Mouse (Mus musculus) embryonic facial prominence, embryonic 15.5 days (tissue): ENCODE data around the gene Gm20388. TPM values are rescaled to one million over a fixed set of nuclear protein-coding genes. Genes with fewer than 3 reads are reported as not detected.

ENCODE experiments used
- ATAC-seq: fragments of 200-750 bp; cut with Nextera tagmentation; 2 replicates; pipeline ENCODE4 v1.8.0; 2017; ENCODE audit warnings: low read depth, moderate TSS enrichment; ENCODE audit not compliant: insufficient number of reproducible peaks, low FRiP score, low TSS enrichment
- H3K27ac ChIP-seq: fragments of 300-500 bp; sonication (generic); replicated peaks from 2 replicates; pipeline ENCODE4 v1.5.1; 2015; ENCODE audit warnings: mild to moderate bottlenecking, inconsistent platforms
- H3K27me3 ChIP-seq: fragments of 300-500 bp; sonication (generic); 2 replicates; pipeline ENCODE4 v1.6.1; 2015; ENCODE audit warnings: inconsistent platforms
- H3K36me3 ChIP-seq: fragments of 300-500 bp; sonication (generic); 2 replicates; pipeline ENCODE4 v1.6.1; 2015; ENCODE audit warnings: mild to moderate bottlenecking, inconsistent platforms
- H3K4me1 ChIP-seq: fragments of 300-500 bp; sonication (generic); 2 replicates; pipeline ENCODE4 v1.6.1; 2015; ENCODE audit warnings: inconsistent platforms
- H3K4me2 ChIP-seq: fragments of 300-500 bp; sonication (generic); replicated peaks from 2 replicates; pipeline ENCODE4 v1.6.1; 2015; ENCODE audit warnings: mild to moderate bottlenecking, inconsistent platforms
- H3K4me3 ChIP-seq: fragments of 300-500 bp; sonication (generic); replicated peaks from 2 replicates; pipeline ENCODE4 v1.5.1; 2015; ENCODE audit warnings: mild to moderate bottlenecking, inconsistent platforms
- H3K9ac ChIP-seq: fragments of 300-500 bp; sonication (generic); 2 replicates; pipeline ENCODE4 v1.6.1; 2015; ENCODE audit warnings: inconsistent platforms
- H3K9me3 ChIP-seq: fragments of 300-500 bp; sonication (generic); replicated peaks from 2 replicates; pipeline ENCODE4 v1.6.1; 2016; ENCODE audit warnings: inconsistent platforms
- WGBS: fragments of 180-500 bp; shearing (Covaris S2); methylation state at CpG from one replicate; pipeline ENCODE4 v1.1.7; 2015; 5-methylcytosine and 5-hydroxymethylcytosine counted together
- polyA plus RNA-seq: library from polyadenylated mRNA; unstranded; fragments of >200 nt; fragmentation: Nextera tagmentation; extraction: Ambion mirVana; gene quantifications from 2 replicates; pipeline ENCODE4 v1.2.1, GENCODE M21; 2015

The Gm20388 gene
- polyA plus RNA-seq, 1 experiment from 2014 or later = 8.0 TPM

GRCm38 (mm10) chr8:123857361-123857760, 3946.7 kb downstream of the Gm20388 start:
- H3K27ac ChIP-seq = no peak overlapping the region
- no peaks in the 10 kb centered on the region for H3K9me3 ChIP-seq
- H3K4me2 ChIP-seq = no peak overlapping the region
- 71% methylated on average over 3 of the region's 3 CpGs for WGBS
- H3K9ac ChIP-seq = no peak overlapping the region
- no peak for ATAC-seq
- H3K27me3 ChIP-seq = peaks cover 15% of the 10 kb centered on the region; the same call in 1 of the 2 replicates
- H3K4me1 ChIP-seq = peaks cover 13% of the 10 kb centered on the region
- H3K4me3 ChIP-seq = no peak overlapping the region
- no peaks in the 10 kb centered on the region for H3K36me3 ChIP-seq

- H3K9ac ChIP-seq = peak overlapping the region; percentile 65
- H3K4me2 ChIP-seq = peak overlapping the region; percentile 94
- H3K27me3 ChIP-seq = peaks cover 19% of the 10 kb centered on the region; the same call in 1 of the 2 replicates
- no peaks in the 10 kb centered on the region for H3K36me3 ChIP-seq
- H3K9me3 ChIP-seq = no peaks in the 10 kb centered on the region
- H3K4me1 ChIP-seq = peaks cover 13% of the 10 kb centered on the region
- H3K4me3 ChIP-seq = peak overlapping the region; percentile 64
- WGBS = 2% methylated on average over 17 of the region's 17 CpGs
- H3K27ac ChIP-seq = no peak overlapping the region
- ATAC-seq = no peak
These were observed 3947.9 kb downstream of the Gm20388 start for GRCm38 (mm10) chr8:123858574-123858940.

DNA sequence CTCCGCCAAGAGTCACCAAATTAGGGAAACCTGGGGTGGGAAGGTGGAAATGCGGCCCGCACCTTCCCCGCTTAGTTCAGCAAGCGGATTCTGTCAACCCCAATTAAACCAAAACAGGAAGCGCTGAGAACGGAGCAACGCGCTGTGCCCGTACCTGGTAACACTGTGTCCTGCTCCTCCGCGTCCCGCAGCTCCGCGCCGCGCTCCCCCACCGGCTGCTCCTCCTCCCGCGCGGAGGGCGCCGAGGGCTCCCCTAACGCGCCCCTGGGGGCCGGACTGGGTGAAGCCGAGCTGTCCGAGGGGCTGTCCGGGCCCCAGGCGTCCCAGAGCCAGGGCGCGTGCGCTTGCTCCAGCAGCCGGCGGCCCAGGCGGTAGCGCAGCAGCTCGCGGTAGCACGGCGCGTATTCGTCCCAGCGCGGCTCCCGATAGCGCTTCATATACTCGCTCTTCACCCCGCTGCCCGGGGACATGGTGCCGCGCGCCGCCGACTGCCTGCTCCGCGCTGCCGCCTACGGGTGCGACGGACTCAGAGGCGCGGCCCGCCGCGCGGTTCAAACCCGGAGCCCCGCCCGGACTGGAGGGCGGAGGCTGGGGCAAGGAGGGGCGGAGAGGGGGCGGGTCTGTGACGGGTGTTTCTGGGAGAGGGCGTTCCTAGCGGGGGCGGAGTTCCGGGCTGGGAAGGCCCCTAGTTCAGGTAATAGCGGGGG, 3948.5 kb downstream of the Gm20388 start:
- Histone ChIP-seq H3K4me1 (peaks cover 13% of the 10 kb centered on the region), H3K4me2 (peak overlapping the region; percentile 94), H3K27ac (peak overlapping the region; percentile 66; the same call in 1 of the 2 replicates), H3K27me3 (peaks cover 19% of the 10 kb centered on the region; the same call in 1 of the 2 replicates), H3K4me3 (peak overlapping the region; percentile 64), H3K36me3 (no peaks in the 10 kb centered on the region), H3K9me3 (no peaks in the 10 kb centered on the region), H3K9ac (peak overlapping the region; percentile 65)
- peak; percentile 96 for ATAC-seq
- under 1% methylated on average over 73 of the region's 79 CpGs for WGBS

- under 1% methylated on average over 48 of the region's 48 CpGs for WGBS
- Histone ChIP-seq H3K4me2 (peak within 1 kb of the TSS; percentile 94), H3K9me3 (no peaks in the 10 kb centered on the region), H3K9ac (peak within 1 kb of the TSS; percentile 65), H3K27me3 (peaks cover 19% of the 10 kb centered on the region; the same call in 1 of the 2 replicates), H3K27ac (peak within 1 kb of the TSS; percentile 66), H3K4me3 (peak within 1 kb of the TSS; percentile 64), H3K4me1 (peaks cover 13% of the 10 kb centered on the region), H3K36me3 (no peaks in the 10 kb centered on the region)
- ATAC-seq = peak; percentile 39
These were observed 3949.1 kb downstream of the Gm20388 start, which contains the start of gene Ccsap for GRCm38 (mm10) chr8:123859648-123860259. Gene Ccsap (minus strand): TSS chr8:123860209.

DNA sequence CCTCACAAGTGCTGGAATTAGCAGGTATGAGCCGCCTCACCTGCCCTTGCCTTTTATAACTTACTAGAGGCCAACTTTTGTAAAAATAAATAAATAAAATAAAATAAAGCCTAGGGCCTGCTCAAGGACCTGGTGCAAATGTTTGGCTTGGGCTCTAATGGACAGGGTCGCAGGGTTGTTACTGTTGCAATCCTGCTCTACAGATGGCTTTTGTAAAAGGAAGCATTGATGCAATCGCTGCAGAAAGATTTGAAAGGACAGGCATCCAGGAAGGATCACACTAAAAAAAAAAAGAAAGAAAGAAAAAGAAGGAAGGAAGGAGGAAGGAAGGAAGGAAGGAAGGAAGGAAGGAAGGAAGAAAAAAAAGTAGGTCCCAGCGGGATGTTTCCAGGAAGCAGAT, 3949.7 kb downstream of the Gm20388 start:
- WGBS = 65% methylated on average over 4 of the region's 4 CpGs
- no peaks in the 10 kb centered on the region for H3K9me3 ChIP-seq
- peak overlapping the region; percentile 64 for H3K4me3 ChIP-seq
- peaks cover 19% of the 10 kb centered on the region; the same call in 1 of the 2 replicates for H3K27me3 ChIP-seq
- no peak for ATAC-seq
- H3K27ac ChIP-seq = no peak overlapping the region
- H3K9ac ChIP-seq = no peak overlapping the region
- peak overlapping the region; percentile 94 for H3K4me2 ChIP-seq
- H3K4me1 ChIP-seq = peaks cover 13% of the 10 kb centered on the region
- H3K36me3 ChIP-seq = no peaks in the 10 kb centered on the region

- Histone ChIP-seq H3K9me3 (no peaks in the 10 kb centered on the region), H3K4me3 (no peak overlapping the region), H3K4me2 (no peak overlapping the region), H3K4me1 (no peaks in the 10 kb centered on the region), H3K36me3 (no peaks in the 10 kb centered on the region), H3K27me3 (peaks cover 13% of the 10 kb centered on the region; the same call in 1 of the 2 replicates), H3K9ac (no peak overlapping the region), H3K27ac (no peak overlapping the region)
- no peak for ATAC-seq
- 75% methylated on average over 7 of the region's 7 CpGs for WGBS
These were observed 3955.1 kb downstream of the Gm20388 start for GRCm38 (mm10) chr8:123865786-123866185.

DNA sequence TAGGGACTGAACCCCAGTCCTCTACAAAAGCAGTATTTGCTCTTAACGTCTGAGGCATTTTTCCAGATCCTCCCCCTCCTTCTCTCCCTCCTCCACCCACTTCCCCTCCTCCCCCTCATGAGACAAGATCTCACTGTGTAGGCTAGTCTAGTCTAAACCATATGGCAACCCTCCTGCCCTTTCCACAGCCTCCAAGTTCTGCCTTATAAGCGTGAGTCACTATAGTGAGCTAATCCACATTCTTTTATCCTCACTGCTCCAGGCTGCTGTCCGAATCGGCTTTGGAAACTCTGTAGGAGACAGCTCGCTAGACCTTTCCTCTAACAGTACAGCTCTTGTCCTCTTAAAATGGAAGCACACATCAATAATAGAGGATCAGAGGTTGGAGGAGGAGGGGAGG, 3956.3 kb downstream of the Gm20388 start:
- ATAC-seq = no peak
- Histone ChIP-seq H3K27ac (no peak overlapping the region), H3K4me1 (no peaks in the 10 kb centered on the region), H3K36me3 (no peaks in the 10 kb centered on the region), H3K4me3 (no peak overlapping the region), H3K4me2 (no peak overlapping the region), H3K27me3 (peaks cover 5% of the 10 kb centered on the region; the same call in 1 of the 2 replicates), H3K9me3 (no peaks in the 10 kb centered on the region), H3K9ac (no peak overlapping the region)
- 12% methylated on average over 5 of the region's 5 CpGs for WGBS

DNA sequence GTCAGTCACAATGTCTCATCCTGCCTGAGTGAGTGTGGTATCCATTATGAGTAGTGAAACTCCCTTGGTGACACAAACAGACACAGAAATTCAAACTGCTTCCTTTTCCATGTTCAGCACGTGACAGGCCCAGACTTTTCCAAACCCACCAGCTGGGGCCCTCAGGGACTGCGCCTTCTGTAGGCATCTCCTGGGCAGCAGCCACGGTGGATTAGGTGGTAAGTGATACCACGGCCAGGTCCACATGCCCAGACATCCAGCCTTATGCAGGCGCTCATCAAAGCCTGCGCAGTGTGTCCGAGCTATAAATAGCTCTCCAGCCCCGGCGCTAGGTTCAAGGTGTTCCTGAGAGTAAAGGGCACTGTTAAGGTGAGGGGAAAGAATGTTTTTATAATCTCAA, 3961.4 kb downstream of the Gm20388 start:
- no peak overlapping the region for H3K9ac ChIP-seq
- H3K4me2 ChIP-seq = no peak overlapping the region
- no peaks in the 10 kb centered on the region for H3K4me1 ChIP-seq
- H3K9me3 ChIP-seq = no peaks in the 10 kb centered on the region
- ATAC-seq = no peak
- no peaks in the 10 kb centered on the region for H3K36me3 ChIP-seq
- H3K27me3 ChIP-seq = no peaks in the 10 kb centered on the region
- 40% methylated on average over 9 of the region's 9 CpGs for WGBS
- no peak overlapping the region for H3K27ac ChIP-seq
- no peak overlapping the region for H3K4me3 ChIP-seq

- no peaks in the 10 kb centered on the region for H3K36me3 ChIP-seq
- no peak for ATAC-seq
- no peaks in the 10 kb centered on the region for H3K27me3 ChIP-seq
- WGBS = 72% methylated on average over 6 of the region's 6 CpGs
- H3K4me2 ChIP-seq = no peak overlapping the region
- no peaks in the 10 kb centered on the region for H3K4me1 ChIP-seq
- no peak overlapping the region for H3K9ac ChIP-seq
- no peak overlapping the region for H3K4me3 ChIP-seq
- H3K27ac ChIP-seq = no peak overlapping the region
- no peaks in the 10 kb centered on the region for H3K9me3 ChIP-seq
These were observed 3962.7 kb downstream of the Gm20388 start for GRCm38 (mm10) chr8:123873364-123873763.

DNA sequence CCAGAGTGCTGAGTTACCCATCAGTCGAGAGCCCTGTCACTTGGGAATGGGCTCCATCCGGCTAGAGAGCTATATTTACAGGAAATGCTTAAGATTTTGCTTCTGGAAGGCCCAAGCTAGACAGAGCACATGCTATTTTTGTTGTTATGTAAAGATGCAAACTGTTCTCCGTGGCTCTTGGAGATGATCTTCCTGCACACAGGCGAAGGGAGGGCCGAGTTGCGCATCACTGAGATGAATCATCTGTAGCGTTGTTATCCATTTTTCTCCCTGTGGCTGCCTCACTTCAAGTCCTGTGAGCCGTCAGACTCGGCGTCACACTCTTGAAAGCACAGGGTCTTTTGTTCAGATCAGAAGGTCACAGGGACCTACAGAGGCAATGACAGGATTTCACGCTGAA, 3963.7 kb downstream of the Gm20388 start:
- no peak overlapping the region for H3K9ac ChIP-seq
- no peaks in the 10 kb centered on the region; the same call in 1 of the 2 replicates for H3K27me3 ChIP-seq
- no peaks in the 10 kb centered on the region for H3K9me3 ChIP-seq
- no peaks in the 10 kb centered on the region for H3K36me3 ChIP-seq
- WGBS = 79% methylated on average over 11 of the region's 11 CpGs
- no peaks in the 10 kb centered on the region for H3K4me1 ChIP-seq
- no peak overlapping the region for H3K4me2 ChIP-seq
- no peak for ATAC-seq
- H3K27ac ChIP-seq = no peak overlapping the region
- H3K4me3 ChIP-seq = no peak overlapping the region

DNA sequence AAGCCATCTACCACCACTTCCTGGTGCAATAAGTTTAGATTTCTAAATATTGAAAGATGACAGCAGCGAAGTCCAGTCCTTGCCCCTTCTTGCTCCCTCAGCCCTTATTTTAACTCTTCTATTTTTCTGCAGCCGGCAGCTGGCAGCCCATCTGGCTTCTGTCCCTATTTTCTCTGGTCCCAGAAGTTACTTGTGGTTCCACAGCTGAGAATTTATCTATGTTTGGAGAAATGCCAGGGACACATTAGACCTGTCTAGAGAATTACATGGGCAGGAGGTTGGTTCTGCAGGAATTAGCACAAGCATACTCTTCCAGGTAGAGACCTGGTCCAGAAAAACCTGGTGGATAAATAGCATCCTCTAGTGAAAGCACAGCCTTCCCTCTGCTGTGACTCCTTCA, 3967.2 kb downstream of the Gm20388 start:
- Histone ChIP-seq H3K27ac (no peak overlapping the region), H3K9ac (no peak overlapping the region), H3K4me3 (no peak overlapping the region), H3K27me3 (no peaks in the 10 kb centered on the region; the same call in 1 of the 2 replicates), H3K4me1 (0 out of 2 replicates have a peak, but pooled peaks cover 3% of the 10 kb centered on the region), H3K9me3 (no peaks in the 10 kb centered on the region), H3K36me3 (no peaks in the 10 kb centered on the region), H3K4me2 (no peak overlapping the region)
- 50% methylated on average over 2 of the region's 2 CpGs for WGBS
- ATAC-seq = no peak
